ENCODE assay signal across 24 mouse cellular contexts in the genomic region with DNA sequence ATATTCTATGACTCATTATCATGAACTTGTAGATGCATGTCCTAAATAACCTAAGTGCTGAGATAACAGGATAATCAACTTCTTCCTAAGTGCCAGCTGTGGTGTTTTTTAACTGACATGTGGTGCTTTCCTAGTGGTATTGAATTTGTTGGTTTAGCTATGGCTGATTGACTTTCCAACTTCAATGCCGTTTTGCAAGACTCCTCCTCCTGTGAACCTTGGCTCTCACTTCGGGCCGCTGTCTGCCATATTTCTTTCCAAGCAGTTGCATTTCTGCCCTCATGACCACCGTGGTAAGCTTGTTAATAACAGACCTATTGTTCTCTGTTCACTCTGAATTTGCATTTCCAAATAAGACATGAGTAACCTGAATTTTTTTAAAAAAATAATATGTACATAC.
"Had no signal": no experiment of that assay in that cellular context is flagged by ENCODE, and none has a peak within 500 bp of the region (broad histone marks: within the 10 kb centered on the region; RNA-seq: fewer than 3 reads in every experiment).

No protein-coding gene starts in this region.

- ATAC-seq: liver, embryonic 12.5 days had no signal

- H3K27ac ChIP-seq: layer of hippocampus, adult 2 months; limb, embryonic 10.5 days; limb, embryonic 13.5 days; liver, embryonic 12.5 days; liver, embryonic 15.5 days; lung, embryonic 15.5 days; neural tube, embryonic 12.5 days; neural tube, embryonic 15.5 days; stomach, postnatal 0 days had no signal

- H3K4me1 ChIP-seq: limb, embryonic 10.5 days; limb, embryonic 13.5 days; liver, embryonic 12.5 days; liver, embryonic 15.5 days; lung, embryonic 15.5 days; megakaryocyte, embryonic 14.5 days; neural tube, embryonic 12.5 days; neural tube, embryonic 15.5 days had no signal

- H3K36me3 ChIP-seq: limb, embryonic 10.5 days; limb, embryonic 13.5 days; liver, embryonic 12.5 days; liver, embryonic 15.5 days; lung, embryonic 15.5 days; neural tube, embryonic 12.5 days; neural tube, embryonic 15.5 days had no signal

- DNase-seq: kidney, adult 11 months; kidney, postnatal 14 days; layer of hippocampus, adult 9-11 months; liver; lung, adult 18-20 months; lung, postnatal 10 days; lung, postnatal 36 days; midbrain, embryonic 14.5 days; right cerebral cortex, postnatal 14 days; right cerebral cortex, postnatal 4 days; thymus, adult 2 months; thymus, postnatal 14 days; thymus, postnatal 4 days had no signal

- H3K4me3 ChIP-seq: layer of hippocampus, adult 2 months; limb, embryonic 10.5 days; limb, embryonic 13.5 days; liver, embryonic 12.5 days; liver, embryonic 15.5 days; lung, embryonic 15.5 days; megakaryocyte, embryonic 14.5 days; neural tube, embryonic 12.5 days; neural tube, embryonic 15.5 days had no signal

- H3K9me3 ChIP-seq: limb, embryonic 10.5 days; limb, embryonic 13.5 days; liver, embryonic 12.5 days; liver, embryonic 15.5 days; lung, embryonic 15.5 days; megakaryocyte, embryonic 14.5 days; neural tube, embryonic 12.5 days; neural tube, embryonic 15.5 days had no signal

- H3K9ac ChIP-seq: limb, embryonic 13.5 days; liver, embryonic 12.5 days; liver, embryonic 15.5 days; lung, embryonic 15.5 days; neural tube, embryonic 12.5 days; neural tube, embryonic 15.5 days had no signal

- H3K4me2 ChIP-seq: limb, embryonic 13.5 days; liver, embryonic 12.5 days; liver, embryonic 15.5 days; lung, embryonic 15.5 days; midbrain, embryonic 11.5 days; neural tube, embryonic 12.5 days; neural tube, embryonic 15.5 days had no signal

- H3K27me3 ChIP-seq: limb, embryonic 13.5 days; liver, embryonic 12.5 days; liver, embryonic 15.5 days; lung, embryonic 15.5 days; megakaryocyte, embryonic 14.5 days; neural tube, embryonic 12.5 days; neural tube, embryonic 15.5 days had no signal
